Mouse (Mus musculus) spleen, adult 10 weeks (tissue): ENCODE results near the gene Gm17349. TPM values are rescaled to one million over a fixed set of nuclear protein-coding genes. Genes with fewer than 3 reads are reported as not detected.

Experiments
- polyA plus RNA-seq: library from polyadenylated mRNA; stranded (reverse); fragments of 350-450 nt; fragmentation: Illumina TruSeq; extraction: RNeasy Lipid Tissue Mini Kit (QIAGEN cat#74804); gene quantifications from one replicate; pipeline ENCODE4 v1.2.3, GENCODE M21; 2015; ENCODE audit warnings: low replicate concordance; ENCODE audit not compliant: insufficient read depth

Gm17349 gene
- polyA plus RNA-seq, result not detected

GRCm38 (mm10) chr15:99705440-99706048 is at the start of gene Gm17349:
Gm17349 (minus strand) TSS chr15:99705490.

GRCm38 (mm10) chr15:99725341-99726155 is 20.3 kb upstream of the Gm17349 start, which contains the start of gene Cox14:
Cox14 (plus strand) TSS chr15:99725618.

DNA sequence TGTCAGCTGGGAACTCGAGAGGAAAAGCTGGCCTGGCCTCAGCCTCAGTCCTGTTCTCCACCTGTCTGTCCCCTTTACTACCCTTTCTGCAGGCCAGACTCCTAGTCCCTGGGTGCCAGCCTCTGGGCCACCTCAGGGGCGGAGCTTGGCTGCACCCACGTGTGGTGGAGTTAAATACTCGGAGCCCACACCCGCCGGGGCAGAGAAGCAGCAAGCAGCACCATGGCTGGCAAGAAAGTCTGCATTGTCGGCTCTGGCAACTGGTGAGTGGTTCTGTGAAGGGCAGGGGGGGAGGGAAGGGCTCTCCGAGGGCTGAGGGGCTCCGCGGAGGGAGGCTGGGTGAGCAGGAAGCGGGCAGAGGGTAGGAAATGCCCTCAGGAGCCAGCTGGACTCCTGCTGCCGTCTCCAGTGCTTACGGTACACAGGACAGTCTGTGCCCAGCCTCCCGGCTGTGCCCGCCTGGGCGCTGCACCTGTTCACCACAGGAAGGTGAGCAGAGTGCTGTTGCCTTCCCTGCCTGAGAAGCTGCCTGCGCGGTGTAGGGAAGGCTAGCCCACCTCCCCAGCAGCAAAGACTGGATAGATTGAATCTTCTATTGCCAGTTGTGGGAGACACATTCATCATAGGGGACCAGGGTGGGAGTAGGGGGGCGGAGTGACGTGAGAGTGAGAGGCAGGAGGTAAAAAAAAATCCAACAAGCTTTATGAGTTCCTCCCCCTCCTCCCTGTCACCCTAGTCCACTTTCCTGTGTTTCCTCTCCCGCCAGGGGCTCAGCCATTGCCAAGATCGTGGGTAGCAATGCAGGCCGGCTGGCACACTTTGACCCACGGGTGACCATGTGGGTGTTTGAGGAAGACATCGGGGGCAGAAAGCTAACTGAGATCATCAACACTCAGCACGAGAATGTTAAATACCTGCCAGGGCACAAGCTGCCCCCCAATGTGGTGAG is 12.4 kb upstream of the Gm17349 start, which contains the start of gene Gpd1:
TSS of gene Gpd1 (plus strand) at position 130 of the 949 bp plus-strand sequence.

GRCm38 (mm10) chr15:99701999-99702900 is 3.0 kb downstream of the Gm17349 start, which contains the start of gene Smarcd1:
Smarcd1 (plus strand) TSS chr15:99702129.

GRCm38 (mm10) chr15:99670154-99670821 is 35.0 kb downstream of the Gm17349 start, which contains the start of gene Asic1:
Asic1 (plus strand) TSS chr15:99670368.

Other genes starting within 250 kb of the Gm17349 start
- gene Nckap5l, start 247.7 kb downstream of the Gm17349 start, polyA plus RNA-seq, result 1.4 TPM
- gene Bcdin3d, start 230.8 kb downstream of the Gm17349 start, polyA plus RNA-seq, result 7.1 TPM
- gene Faim2, start 177.3 kb downstream of the Gm17349 start, polyA plus RNA-seq, result not detected
- not detected for gene Aqp2, start 126.4 kb downstream of the Gm17349 start, polyA plus RNA-seq
- gene Aqp5, start 114.7 kb downstream of the Gm17349 start, polyA plus RNA-seq, result not detected
- gene Aqp6, start 104.1 kb downstream of the Gm17349 start, polyA plus RNA-seq, result not detected
- gene Racgap1, start 53.8 kb downstream of the Gm17349 start, polyA plus RNA-seq, result 26.0 TPM
- gene Asic1, start 35.1 kb downstream of the Gm17349 start, polyA plus RNA-seq, result 1.6 TPM
- gene Smarcd1, start 3.4 kb downstream of the Gm17349 start, polyA plus RNA-seq, result 28.5 TPM
- gene Gpd1, start 12.0 kb upstream of the Gm17349 start, polyA plus RNA-seq, result 1.8 TPM
- gene Cox14, start 20.1 kb upstream of the Gm17349 start, polyA plus RNA-seq, result 30.0 TPM
- 67.1 TPM for gene Cers5, start 67.4 kb upstream of the Gm17349 start, polyA plus RNA-seq
- gene Lima1, start 170.0 kb upstream of the Gm17349 start, polyA plus RNA-seq, result 42.1 TPM